Mouse (Mus musculus) cortical plate, adult 2 months (tissue): ENCODE results near the gene Stat1.

Experiments
- CTCF ChIP-seq: fragments of 200-500 bp; IDR thresholded peaks from 2 replicates; pipeline ENCODE4 v1.5.1; 2011; ENCODE audit warnings: mild to moderate bottlenecking, control low read depth, low read length; ENCODE audit not compliant: insufficient read depth; ENCODE audit errors: extremely low read depth
- POLR2A ChIP-seq: fragments of 200-500 bp; IDR thresholded peaks from 2 replicates; pipeline ENCODE4 v1.6.1; 2011; ENCODE audit warnings: mild to moderate bottlenecking, low read length, control low read depth; ENCODE audit not compliant: insufficient read depth; ENCODE audit errors: extremely low read depth

GRCm38 (mm10) chr1:52161151-52161550, 41.9 kb downstream of the Stat1 start:
- no peak for TF ChIP-seq POLR2A
- TF ChIP-seq CTCF = no peak
